Mouse (Mus musculus): Measurements from ENCODE around the gene Cib3. TPM values are rescaled to one million over a fixed set of nuclear protein-coding genes. Genes with fewer than 3 reads are reported as not detected.

Cib3 gene
- polyA plus RNA-seq, 1 experiment from 2014 or later, result not detected

GRCm38 (mm10) chr8:72160707-72161697 lies 51.6 kb downstream of the Cib3 start, which contains the start of gene Rab8a:
Gene Rab8a, plus strand, starts transcription at chr8:72161200.
- Histone ChIP-seq H3K9ac (replicated peaks) (peak within 1 kb of the TSS; percentile 90), H3K27ac (replicated peaks) (peak within 1 kb of the TSS; percentile 72), H3K27me3 (no peaks in the 10 kb centered on the region), H3K4me2 (replicated peaks) (peak within 1 kb of the TSS; percentile 55), H3K36me3 (peaks cover 7% of the 10 kb centered on the region; the same call in 1 of the 2 replicates), H3K4me1 (peaks cover 24% of the 10 kb centered on the region), H3K9me3 (no peaks in the 10 kb centered on the region), H3K4me3 (peak within 1 kb of the TSS; percentile 72)
- peak; percentile 99 for ATAC-seq (replicated peaks)
- under 1% methylated on average over 82 of the region's 82 CpGs for WGBS

GRCm38 (mm10) chr8:72160007-72160406 lies 52.6 kb downstream of the Cib3 start:
- H3K9me3 ChIP-seq, result no peaks in the 10 kb centered on the region
- H3K27ac ChIP-seq (replicated peaks), result peak overlapping the region; percentile 72; the same call in 1 of the 2 replicates
- ATAC-seq (replicated peaks), result no peak
- H3K36me3 ChIP-seq, result peaks cover 5% of the 10 kb centered on the region; the same call in 1 of the 2 replicates
- H3K4me2 ChIP-seq (replicated peaks), result peak overlapping the region; percentile 55
- H3K9ac ChIP-seq (replicated peaks), result peak overlapping the region; percentile 41; the same call in 1 of the 2 replicates
- H3K27me3 ChIP-seq, result no peaks in the 10 kb centered on the region
- 80% methylated on average over 3 of the region's 3 CpGs for WGBS
- H3K4me1 ChIP-seq, result peaks cover 24% of the 10 kb centered on the region
- peak overlapping the region; percentile 72 for H3K4me3 ChIP-seq

GRCm38 (mm10) chr8:72158726-72159125 lies 53.9 kb downstream of the Cib3 start:
- H3K9ac ChIP-seq (replicated peaks), result no peak overlapping the region
- H3K4me2 ChIP-seq (replicated peaks), result no peak overlapping the region
- 70% methylated on average over 3 of the region's 3 CpGs for WGBS
- H3K27ac ChIP-seq (replicated peaks), result no peak overlapping the region
- H3K4me1 ChIP-seq, result peaks cover 24% of the 10 kb centered on the region
- no peaks in the 10 kb centered on the region for H3K9me3 ChIP-seq
- no peak for ATAC-seq (replicated peaks)
- H3K36me3 ChIP-seq, result no peaks in the 10 kb centered on the region
- no peak overlapping the region for H3K4me3 ChIP-seq
- no peaks in the 10 kb centered on the region for H3K27me3 ChIP-seq

- H3K27ac ChIP-seq (replicated peaks), result no peak overlapping the region
- WGBS, result 86% methylated on average over 2 of the region's 2 CpGs
- peaks cover 4% of the 10 kb centered on the region; the same call in 1 of the 2 replicates for H3K36me3 ChIP-seq
These were observed 54.5 kb downstream of the Cib3 start for GRCm38 (mm10) chr8:72158096-72158495.

More at GRCm38 (mm10) chr8:72158096-72158495, 54.5 kb downstream of the Cib3 start:
- H3K4me1 ChIP-seq, result peaks cover 24% of the 10 kb centered on the region
- no peaks in the 10 kb centered on the region for H3K9me3 ChIP-seq
- ATAC-seq (replicated peaks), result no peak
- H3K27me3 ChIP-seq, result no peaks in the 10 kb centered on the region
- no peak overlapping the region for H3K4me3 ChIP-seq
- H3K9ac ChIP-seq (replicated peaks), result no peak overlapping the region
- no peak overlapping the region for H3K4me2 ChIP-seq (replicated peaks)

Other genes starting within 250 kb of the Cib3 start
- gene Cyp4f18, start 203.2 kb downstream of the Cib3 start, polyA plus RNA-seq (2015; fragmentation: Nextera tagmentation; extraction: Ambion mirVana), result 1.2 TPM in 1 of 2 replicates, not detected in the other
- gene Olfr372, start 171.6 kb downstream of the Cib3 start, polyA plus RNA-seq (2015; fragmentation: Nextera tagmentation; extraction: Ambion mirVana), result not detected in 2 replicates
- not detected in 2 replicates for gene Olfr373, start 129.7 kb downstream of the Cib3 start, polyA plus RNA-seq (2015; fragmentation: Nextera tagmentation; extraction: Ambion mirVana)
- not detected in 2 replicates for gene Olfr374, start 105.8 kb downstream of the Cib3 start, polyA plus RNA-seq (2015; fragmentation: Nextera tagmentation; extraction: Ambion mirVana)
- 221 TPM in 2 replicates for gene Tpm4, start 77.9 kb downstream of the Cib3 start, polyA plus RNA-seq (2015; fragmentation: Nextera tagmentation; extraction: Ambion mirVana)
- gene Rab8a, start 51.6 kb downstream of the Cib3 start, polyA plus RNA-seq (2015; fragmentation: Nextera tagmentation; extraction: Ambion mirVana), result 100 and 103 TPM in 2 replicates
- gene Hsh2d, start 23.2 kb downstream of the Cib3 start, polyA plus RNA-seq (2015; fragmentation: Nextera tagmentation; extraction: Ambion mirVana), result not detected in 2 replicates
- not detected in 2 replicates for gene Gm11034, start 799 bp upstream of the Cib3 start, polyA plus RNA-seq (2015; fragmentation: Nextera tagmentation; extraction: Ambion mirVana)
- 116 and 117 TPM in 2 replicates for gene Fam32a, start 6.9 kb upstream of the Cib3 start, polyA plus RNA-seq (2015; fragmentation: Nextera tagmentation; extraction: Ambion mirVana)
- 248 and 252 TPM in 2 replicates for gene Ap1m1, start 27.2 kb upstream of the Cib3 start, polyA plus RNA-seq (2015; fragmentation: Nextera tagmentation; extraction: Ambion mirVana)
- 23.0 and 23.1 TPM in 2 replicates for gene Gm10282, start 92.4 kb upstream of the Cib3 start, polyA plus RNA-seq (2015; fragmentation: Nextera tagmentation; extraction: Ambion mirVana)
- 4.0 and 4.1 TPM in 2 replicates for gene Klf2, start 106.2 kb upstream of the Cib3 start, polyA plus RNA-seq (2015; fragmentation: Nextera tagmentation; extraction: Ambion mirVana)
- 62.3 and 63.1 TPM in 2 replicates for gene Eps15l1, start 208.6 kb upstream of the Cib3 start, polyA plus RNA-seq (2015; fragmentation: Nextera tagmentation; extraction: Ambion mirVana)
- gene Calr3, start 231.0 kb upstream of the Cib3 start, polyA plus RNA-seq (2015; fragmentation: Nextera tagmentation; extraction: Ambion mirVana), result 0.92 TPM in 2 replicates
- gene 1700030K09Rik, start 231.0 kb upstream of the Cib3 start, polyA plus RNA-seq (2015; fragmentation: Nextera tagmentation; extraction: Ambion mirVana), result 22.2 and 23.1 TPM in 2 replicates

Measured in forebrain, embryonic 15.5 days (tissue).